Mouse (Mus musculus) kidney, embryonic 16.5 days (tissue): ENCODE data around the gene Tpr. TPM values are rescaled to one million over a fixed set of nuclear protein-coding genes. Genes with fewer than 3 reads are reported as not detected.

Source experiments
- ATAC-seq: fragments of 200-750 bp; cut with Nextera tagmentation; 2 replicates; pipeline ENCODE4 v1.8.0; 2017; ENCODE audit warnings: moderate TSS enrichment; ENCODE audit not compliant: low FRiP score, low TSS enrichment
- H3K27ac ChIP-seq: fragments of 300-500 bp; sonication (generic); 2 replicates; pipeline ENCODE4 v1.5.1; 2014; ENCODE audit warnings: low read length
- H3K27me3 ChIP-seq: fragments of 300-500 bp; sonication (generic); 2 replicates; pipeline ENCODE4 v1.6.1; 2014; ENCODE audit warnings: low read length, control low read depth, mixed read lengths; ENCODE audit not compliant: insufficient read depth
- H3K36me3 ChIP-seq: fragments of 300-500 bp; sonication (generic); 2 replicates; pipeline ENCODE4 v1.6.1; 2014; ENCODE audit warnings: low read length, control low read depth, mixed read lengths; ENCODE audit not compliant: insufficient read depth
- H3K4me1 ChIP-seq: fragments of 300-500 bp; sonication (generic); 2 replicates; pipeline ENCODE4 v1.6.1; 2014; ENCODE audit warnings: low read length, control low read depth, mixed read lengths; ENCODE audit not compliant: insufficient read depth
- H3K4me2 ChIP-seq: fragments of 300-500 bp; sonication (generic); replicated peaks from 2 replicates; pipeline ENCODE4 v1.6.1; 2014; ENCODE audit warnings: low read depth, low read length
- H3K4me3 ChIP-seq: fragments of 300-500 bp; sonication (generic); 2 replicates; pipeline ENCODE4 v1.5.1; 2014; ENCODE audit warnings: mild to moderate bottlenecking, low read length
- H3K9ac ChIP-seq: fragments of 300-500 bp; sonication (generic); replicated peaks from 2 replicates; pipeline ENCODE4 v1.6.1; 2014; ENCODE audit warnings: low read length
- H3K9me3 ChIP-seq: fragments of 300-500 bp; sonication (generic); 2 replicates; pipeline ENCODE4 v1.6.1; 2016; ENCODE audit warnings: low read length, control low read depth
- WGBS: fragments of 180-500 bp; shearing (Covaris S2); extraction: QIAGEN DNeasy Blood & Tissue Kit; methylation state at CpG from one replicate; pipeline ENCODE4 v1.1.7; 2014; 5-methylcytosine and 5-hydroxymethylcytosine counted together
- polyA plus RNA-seq: library from polyadenylated mRNA; unstranded; fragments of >200 nt; fragmentation: Nextera tagmentation; extraction: Ambion mirVana; gene quantifications from 2 replicates; pipeline ENCODE4 v1.2.1, GENCODE M21; 2015

The Tpr gene
- polyA plus RNA-seq = 132 and 153 TPM in 2 replicates

DNA sequence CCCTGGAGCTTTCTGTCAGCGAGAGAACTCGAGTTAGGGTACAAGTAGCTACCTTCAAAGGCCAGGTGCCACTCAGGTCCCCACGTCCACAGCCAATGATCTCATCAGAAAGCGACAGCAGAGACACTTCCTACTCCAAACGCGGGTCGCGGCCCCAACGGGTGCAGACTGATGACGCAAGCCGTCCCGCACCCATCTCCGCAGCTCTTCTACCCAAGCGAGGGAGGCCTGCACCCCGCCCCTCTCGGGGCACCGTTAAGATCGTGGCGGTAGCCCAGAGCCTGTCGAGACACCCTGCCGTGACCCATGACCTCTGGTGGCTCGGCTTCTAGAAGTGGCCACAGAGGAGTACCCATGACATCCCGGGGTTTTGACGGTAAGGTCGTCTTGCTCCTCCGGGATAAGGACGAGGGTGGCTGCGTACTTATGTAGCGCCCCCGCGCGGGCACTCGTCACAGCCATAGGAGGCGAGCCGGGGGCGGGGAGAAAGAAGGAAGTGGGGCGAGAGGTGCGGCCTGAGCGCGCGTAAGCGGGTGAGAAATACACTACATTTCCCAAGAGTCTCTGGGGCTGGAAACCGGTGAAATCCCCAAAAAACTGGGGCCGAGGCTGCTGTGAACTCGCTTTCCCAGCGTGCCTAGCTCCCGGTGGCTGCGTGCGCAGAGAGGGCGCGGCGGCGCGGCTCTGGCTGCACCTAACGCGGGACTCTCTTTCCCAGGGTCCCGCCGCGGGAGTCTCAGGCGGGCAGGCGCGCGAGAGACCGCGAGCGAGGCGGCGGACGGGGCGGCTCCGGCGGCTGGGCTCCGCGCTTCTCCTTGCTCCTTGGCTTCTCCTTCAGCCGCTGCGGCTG lies at the start of gene Tpr, which contains the start of gene Odr4:
TSS of gene Tpr (plus strand) at position 201 of the 850 bp plus-strand sequence.
TSS of gene Odr4 (minus strand) at position 443 of the 850 bp plus-strand sequence.
- Histone ChIP-seq H3K27me3 (no peaks in the 10 kb centered on the region), H3K27ac (peak within 1 kb of the TSS; percentile 95), H3K9me3 (no peaks in the 10 kb centered on the region), H3K4me1 (peaks cover 9% of the 10 kb centered on the region), H3K4me2 (peak within 1 kb of the TSS; percentile 78), H3K36me3 (peaks cover 29% of the 10 kb centered on the region; the same call in 1 of the 2 replicates), H3K4me3 (peak within 1 kb of the TSS; percentile 89), H3K9ac (peak within 1 kb of the TSS; percentile 91)
- WGBS = under 1% methylated on average over 76 of the region's 76 CpGs
- peak; percentile 99 for ATAC-seq

DNA sequence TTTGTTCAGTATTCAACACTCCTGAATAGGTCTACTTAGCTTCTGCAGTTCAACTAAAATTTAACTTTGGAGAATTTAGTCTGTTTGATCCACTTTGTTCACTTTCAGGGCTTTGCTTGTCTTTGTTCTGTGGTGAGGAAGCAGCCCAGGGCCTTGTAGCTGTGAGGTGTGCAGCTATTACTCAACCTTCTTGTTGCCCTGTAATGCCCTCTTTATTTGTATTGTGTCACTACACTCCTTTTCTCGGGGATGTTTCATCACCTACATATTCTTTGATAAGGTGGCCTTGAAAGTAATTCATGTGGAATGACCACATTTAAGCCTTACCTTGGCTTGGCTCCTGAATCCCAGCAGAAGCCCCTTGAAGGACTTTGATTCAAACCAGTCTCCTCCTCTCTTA lies 31.8 kb upstream of the Tpr start:
- no peaks in the 10 kb centered on the region for H3K9me3 ChIP-seq
- H3K4me1 ChIP-seq = no peaks in the 10 kb centered on the region
- WGBS = 83% methylated on average over 1 of the region's 1 CpGs
- peaks cover 24% of the 10 kb centered on the region for H3K36me3 ChIP-seq
- no peak overlapping the region for H3K4me3 ChIP-seq
- no peak overlapping the region for H3K4me2 ChIP-seq
- no peak for ATAC-seq
- no peaks in the 10 kb centered on the region for H3K27me3 ChIP-seq
- no peak overlapping the region for H3K9ac ChIP-seq
- H3K27ac ChIP-seq = no peak overlapping the region

DNA sequence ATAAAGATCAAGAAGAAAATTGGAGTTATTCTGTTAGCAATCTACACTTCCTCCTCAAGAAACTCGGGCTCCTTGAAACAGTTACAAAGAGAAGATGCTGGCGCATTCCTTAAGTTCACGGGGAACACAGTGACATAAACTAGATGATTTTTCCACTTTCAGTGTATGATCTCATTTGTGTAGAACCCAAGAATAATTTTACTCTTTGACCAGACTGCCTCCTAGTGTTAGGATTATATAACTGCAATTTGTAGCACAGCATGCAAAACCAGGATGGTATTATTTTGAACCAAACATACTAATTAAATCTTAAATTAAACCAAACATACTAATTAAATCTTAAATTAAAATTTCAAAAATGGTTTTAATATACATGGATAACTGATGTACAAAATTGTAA lies 19.7 kb upstream of the Tpr start:
- 89% methylated on average over 3 of the region's 3 CpGs for WGBS
- no peaks in the 10 kb centered on the region for H3K9me3 ChIP-seq
- H3K4me3 ChIP-seq = no peak overlapping the region
- no peak for ATAC-seq
- no peaks in the 10 kb centered on the region for H3K27me3 ChIP-seq
- H3K27ac ChIP-seq = no peak overlapping the region
- no peaks in the 10 kb centered on the region for H3K4me1 ChIP-seq
- peaks cover 15% of the 10 kb centered on the region for H3K36me3 ChIP-seq
- H3K9ac ChIP-seq = no peak overlapping the region
- H3K4me2 ChIP-seq = no peak overlapping the region

DNA sequence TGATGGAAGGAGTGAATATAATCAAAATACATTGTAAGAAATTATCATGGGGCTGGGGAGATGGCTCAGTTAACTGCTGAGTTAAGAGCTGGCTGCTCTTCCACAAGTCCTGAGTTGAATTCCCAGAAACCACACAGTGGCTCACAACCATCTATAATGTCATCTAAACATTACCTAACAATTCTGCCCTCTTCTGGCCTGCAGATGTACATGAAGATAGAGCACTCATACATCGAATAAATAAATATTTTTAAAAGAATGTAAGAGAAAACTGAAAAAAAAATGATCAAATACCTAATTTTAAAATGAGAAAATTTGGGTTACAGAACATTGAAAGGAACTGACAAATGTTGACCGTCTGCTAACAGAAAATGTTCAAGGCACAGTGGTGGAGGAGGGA lies 18.4 kb upstream of the Tpr start:
- Histone ChIP-seq H3K27me3 (no peaks in the 10 kb centered on the region), H3K4me3 (no peak overlapping the region), H3K4me2 (no peak overlapping the region), H3K9ac (no peak overlapping the region), H3K27ac (no peak overlapping the region), H3K36me3 (peaks cover 20% of the 10 kb centered on the region), H3K9me3 (no peaks in the 10 kb centered on the region), H3K4me1 (no peaks in the 10 kb centered on the region)
- no peak for ATAC-seq
- 88% methylated on average over 2 of the region's 2 CpGs for WGBS

DNA sequence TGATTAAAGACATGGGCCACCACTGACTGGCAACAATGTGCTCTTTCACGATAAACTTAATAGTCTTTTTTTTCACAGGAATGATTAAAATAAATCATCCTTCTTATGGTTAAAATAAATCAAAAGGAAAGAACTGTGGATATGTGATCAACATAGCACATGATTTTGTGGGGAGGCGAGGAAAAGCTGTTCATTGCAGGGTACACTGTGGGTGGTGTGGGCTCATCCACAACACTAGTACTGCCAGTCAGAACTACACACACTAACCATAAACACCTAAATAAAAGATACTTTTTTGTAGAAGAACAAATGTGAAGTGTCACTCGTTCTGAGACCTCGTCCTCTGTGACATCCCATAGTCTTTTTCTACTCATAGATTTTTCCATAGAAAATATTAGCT lies 8.5 kb upstream of the Tpr start:
- WGBS = 97% methylated on average over 4 of the region's 4 CpGs
- Histone ChIP-seq H3K9me3 (no peaks in the 10 kb centered on the region), H3K27ac (no peak overlapping the region), H3K4me1 (no peaks in the 10 kb centered on the region), H3K4me2 (no peak overlapping the region), H3K36me3 (peaks cover 32% of the 10 kb centered on the region), H3K27me3 (no peaks in the 10 kb centered on the region), H3K9ac (no peak overlapping the region), H3K4me3 (no peak overlapping the region)
- no peak for ATAC-seq

DNA sequence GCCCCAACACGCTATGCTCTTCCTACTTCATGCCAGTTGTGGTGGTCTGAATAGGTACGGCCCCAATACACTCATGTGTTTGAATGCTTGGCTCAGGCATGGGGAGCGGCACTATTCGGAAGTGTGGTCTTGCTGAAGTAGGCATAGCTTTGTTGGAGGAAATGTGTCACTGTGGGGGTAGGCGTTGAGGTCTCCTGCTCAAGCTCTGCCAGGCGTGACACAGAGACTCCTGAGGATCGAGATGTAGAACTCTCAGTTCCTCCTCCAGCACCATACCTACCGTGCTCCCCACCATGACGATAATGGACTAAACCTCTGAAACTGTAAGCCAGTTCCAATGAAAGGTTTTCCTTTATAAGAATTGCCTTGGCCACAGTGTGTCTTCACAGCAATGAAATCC lies 5.1 kb upstream of the Tpr start:
- H3K4me1 ChIP-seq = peaks cover 4% of the 10 kb centered on the region
- WGBS = 89% methylated on average over 9 of the region's 9 CpGs
- no peak for ATAC-seq

DNA sequence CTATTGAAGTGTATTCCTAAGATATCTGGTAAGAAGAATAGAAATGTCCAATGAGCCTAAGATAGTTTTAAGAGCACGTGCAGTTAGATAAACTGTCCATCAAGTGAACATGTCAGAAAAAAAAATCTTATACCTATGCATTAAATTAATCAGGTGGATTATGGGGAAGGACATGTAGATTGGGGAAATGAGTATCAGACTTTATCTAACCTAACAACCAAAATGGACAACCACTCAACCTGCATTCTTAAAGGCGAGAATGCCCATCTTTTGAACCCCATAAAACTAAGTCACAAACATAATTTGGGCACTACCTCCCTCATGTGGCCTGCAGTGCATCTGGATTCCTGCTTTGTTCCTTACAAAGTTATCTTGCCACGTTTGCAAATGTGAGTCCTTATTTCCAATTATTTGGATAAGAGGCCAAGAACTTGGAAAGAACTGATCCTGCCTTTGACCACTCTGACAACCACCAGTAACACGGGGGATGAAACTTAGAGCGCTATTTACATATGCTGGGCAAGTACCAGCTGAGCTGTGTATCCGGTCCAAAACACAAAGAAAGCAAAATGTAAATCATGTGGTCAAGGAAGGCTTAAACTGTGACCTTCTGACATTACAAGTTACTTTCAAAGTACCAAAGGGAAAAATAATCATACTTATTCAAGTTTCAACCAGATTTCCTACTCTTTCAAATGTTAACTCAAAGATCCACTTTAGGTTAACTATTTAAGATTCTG lies 3.1 kb upstream of the Tpr start:
- no peaks in the 10 kb centered on the region for H3K27me3 ChIP-seq
- H3K9ac ChIP-seq = no peak overlapping the region
- no peak for ATAC-seq
- no peak overlapping the region for H3K4me3 ChIP-seq
- H3K27ac ChIP-seq = no peak overlapping the region
- peaks cover 4% of the 10 kb centered on the region for H3K4me1 ChIP-seq
- WGBS = 84% methylated on average over 6 of the region's 6 CpGs
- H3K4me2 ChIP-seq = no peak overlapping the region
- H3K36me3 ChIP-seq = peaks cover 20% of the 10 kb centered on the region
- H3K9me3 ChIP-seq = no peaks in the 10 kb centered on the region

More for the DNA sequence above, 5.1 kb upstream of the Tpr start:
- H3K27me3 ChIP-seq = no peaks in the 10 kb centered on the region
- H3K4me2 ChIP-seq = no peak overlapping the region
- H3K27ac ChIP-seq = no peak overlapping the region
- H3K36me3 ChIP-seq = peaks cover 30% of the 10 kb centered on the region
- no peak overlapping the region for H3K9ac ChIP-seq
- H3K4me3 ChIP-seq = no peak overlapping the region
- H3K9me3 ChIP-seq = no peaks in the 10 kb centered on the region

DNA sequence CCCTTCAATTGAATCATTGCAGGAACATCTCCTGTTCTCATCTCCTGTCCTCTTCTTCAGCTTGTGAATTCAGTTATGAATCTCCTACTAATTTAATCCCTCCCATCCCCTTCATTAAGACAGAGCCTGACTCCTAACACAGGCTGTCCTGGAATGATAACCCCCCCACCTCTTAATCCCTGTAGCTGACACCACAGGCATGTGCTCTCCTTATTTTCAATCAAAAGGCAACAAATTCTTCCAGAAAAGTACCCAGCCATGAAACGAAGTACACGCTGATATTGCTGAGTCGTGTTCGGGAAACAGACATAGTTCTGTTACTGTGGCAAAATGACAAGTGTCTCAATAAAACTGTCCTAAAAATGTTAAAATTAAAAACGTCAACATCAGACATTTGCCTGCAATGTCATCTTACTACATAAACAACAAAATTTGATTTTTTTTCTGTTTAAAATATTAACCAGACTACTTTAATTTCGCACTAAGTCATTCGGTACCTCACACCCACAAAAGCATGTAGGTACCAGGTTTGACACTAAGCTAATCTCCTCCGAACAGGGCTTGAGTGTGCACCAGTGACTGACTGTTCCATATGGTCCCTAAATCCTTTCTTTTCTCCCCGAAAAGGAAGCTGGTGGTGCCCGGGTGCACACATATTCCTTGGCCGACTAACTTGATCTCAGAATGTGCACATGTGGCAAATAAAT lies 554 bp upstream of the Tpr start:
- H3K4me2 ChIP-seq = peak overlapping the region; percentile 68
- ATAC-seq = peak; percentile 27; the same call in 1 of the 2 replicates
- H3K9me3 ChIP-seq = no peaks in the 10 kb centered on the region
- H3K36me3 ChIP-seq = peaks cover 29% of the 10 kb centered on the region
- peaks cover 9% of the 10 kb centered on the region for H3K4me1 ChIP-seq
- H3K9ac ChIP-seq = peak overlapping the region; percentile 87
- H3K27me3 ChIP-seq = no peaks in the 10 kb centered on the region
- 19% methylated on average over 11 of the region's 11 CpGs for WGBS
- peak overlapping the region; percentile 89 for H3K4me3 ChIP-seq
- peak overlapping the region; percentile 95 for H3K27ac ChIP-seq

DNA sequence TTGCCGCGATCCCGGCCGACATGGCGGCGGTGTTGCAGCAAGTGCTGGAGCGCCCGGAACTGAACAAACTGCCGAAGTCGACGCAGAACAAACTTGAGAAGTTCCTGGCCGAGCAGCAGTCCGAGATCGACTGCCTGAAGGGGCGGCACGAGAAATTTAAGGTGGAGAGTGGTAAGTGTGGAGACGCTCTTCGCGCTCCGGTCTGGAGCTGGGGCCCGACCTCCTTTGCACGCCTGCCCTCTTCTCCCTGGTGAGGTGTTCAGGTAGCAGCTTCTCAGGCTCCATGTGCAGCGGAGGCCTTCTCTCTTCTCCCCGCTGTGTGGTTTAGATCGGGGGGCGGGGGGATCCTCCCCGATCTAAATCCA lies 832 bp downstream of the Tpr start:
- under 1% methylated on average over 27 of the region's 27 CpGs for WGBS
- ATAC-seq = peak; percentile 56
- H3K36me3 ChIP-seq = peaks cover 26% of the 10 kb centered on the region; the same call in 1 of the 2 replicates

More for the DNA sequence above, 832 bp downstream of the Tpr start:
- Histone ChIP-seq H3K4me1 (peaks cover 9% of the 10 kb centered on the region), H3K27me3 (no peaks in the 10 kb centered on the region), H3K4me3 (peak overlapping the region; percentile 89), H3K9ac (peak overlapping the region; percentile 91), H3K9me3 (no peaks in the 10 kb centered on the region), H3K27ac (peak overlapping the region; percentile 84), H3K4me2 (peak overlapping the region; percentile 78)
